Mouse (Mus musculus) ES-CJ7 (cell line): ENCODE results near the gene Tmem107.

Source experiments
- DNase-seq: peaks from one replicate; pipeline ENCODE4 v3.0.0; 2011; ENCODE audit warnings: low read depth, low spot score

Tmem107 gene

DNA sequence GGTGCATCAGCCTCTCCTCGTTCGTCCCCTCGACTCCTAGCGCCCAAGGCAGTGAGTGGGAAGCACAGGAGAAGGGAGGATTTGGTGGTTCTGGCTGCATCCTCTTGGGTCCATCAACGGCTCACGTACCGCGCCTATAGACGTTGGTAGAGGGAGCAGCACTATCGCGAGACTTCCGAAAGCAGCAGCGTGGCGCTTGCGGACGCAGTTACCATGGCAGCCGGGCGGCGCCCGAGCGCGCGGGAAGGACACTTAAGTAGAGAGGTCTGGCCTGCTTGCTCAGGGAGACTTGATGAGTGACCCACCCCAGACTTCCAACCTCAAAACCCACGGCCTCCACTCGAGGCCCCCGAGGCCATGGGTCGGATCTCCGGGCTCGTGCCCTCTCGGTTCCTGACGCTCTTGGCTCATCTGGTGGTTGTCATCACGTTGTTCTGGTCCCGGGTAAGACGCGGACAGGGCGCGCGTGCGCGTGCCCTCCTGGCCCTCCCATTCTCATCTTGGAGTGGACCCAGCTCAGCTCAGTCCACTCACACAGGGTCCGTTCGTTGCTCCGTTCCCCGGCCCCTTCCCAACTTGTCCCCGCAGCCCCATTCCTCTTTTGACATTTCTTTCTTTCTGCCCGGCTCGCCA is at the start of gene Tmem107:
Tmem107 (plus strand) TSS at position 217 of the 633 bp plus-strand sequence.
- DNase-seq, result peak; percentile 97

- no peak for DNase-seq
Measured at GRCm38 (mm10) chr11:69026562-69026961, 44.0 kb upstream of the Tmem107 start.

DNA sequence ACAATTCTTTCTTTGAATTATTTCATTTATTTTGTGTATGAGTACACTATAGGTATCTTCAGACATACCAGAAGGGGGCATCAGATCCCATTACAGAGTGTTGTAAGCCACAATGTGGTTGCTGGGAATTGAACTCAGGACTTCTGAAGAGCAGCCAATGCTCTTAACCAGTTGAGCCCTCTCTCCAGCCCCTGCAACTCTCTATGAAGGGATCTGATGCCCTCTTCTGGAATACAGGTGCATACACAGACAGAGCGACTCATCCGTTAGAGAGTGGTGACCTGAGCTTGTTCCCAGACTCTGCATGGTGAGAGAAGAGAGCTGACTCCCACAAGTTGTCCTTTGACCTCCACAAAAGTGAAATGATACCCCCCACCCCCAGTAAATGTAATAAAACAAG is 41.8 kb upstream of the Tmem107 start:
- DNase-seq, result peak; percentile 95

- no peak for DNase-seq
Measured at GRCm38 (mm10) chr11:69033552-69033951, 37.1 kb upstream of the Tmem107 start.

DNA sequence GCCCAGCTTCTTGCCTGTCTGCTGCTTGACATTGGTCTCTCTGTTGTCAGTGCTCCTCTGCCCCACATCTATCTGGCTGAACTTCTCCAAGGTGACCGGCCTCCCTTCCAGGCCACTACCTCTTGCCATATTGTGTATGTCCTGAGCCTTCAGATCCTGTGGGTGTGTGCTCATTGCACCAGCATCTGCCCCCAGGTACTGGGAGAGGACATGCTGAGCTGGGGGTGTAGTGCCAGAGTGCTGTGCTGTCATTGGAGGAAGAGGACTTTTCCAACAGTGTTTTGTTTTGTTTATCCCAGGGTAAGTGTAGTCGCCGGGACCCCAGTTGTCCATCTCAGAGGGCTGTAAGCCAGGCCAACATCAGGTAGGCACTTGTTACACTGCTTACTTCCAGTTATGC is 36.0 kb upstream of the Tmem107 start:
- peak; percentile 30 for DNase-seq

DNA sequence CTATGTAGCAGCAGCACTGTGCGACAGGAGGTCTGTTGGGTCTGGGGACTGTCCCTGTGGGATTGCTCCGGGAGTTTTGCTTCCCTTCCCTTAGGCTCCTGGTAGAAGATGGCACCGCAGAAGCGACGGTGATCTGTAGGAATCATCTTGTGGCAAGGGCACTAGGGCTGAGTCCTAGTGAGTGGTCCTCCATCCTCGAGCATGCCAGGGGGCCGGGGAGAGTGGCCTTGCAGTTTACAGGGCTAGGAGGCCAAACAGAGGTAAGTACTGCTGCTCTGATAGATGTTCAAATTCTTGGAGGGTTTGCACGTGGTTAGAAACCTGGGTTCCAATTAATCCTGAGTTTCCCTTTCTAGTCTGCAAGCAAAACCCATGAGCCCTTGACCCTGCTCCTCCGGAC is 35.2 kb upstream of the Tmem107 start:
- DNase-seq, result no peak

GRCm38 (mm10) chr11:69035849-69036248 is 34.8 kb upstream of the Tmem107 start:
- DNase-seq, result peak; percentile 96

GRCm38 (mm10) chr11:69036486-69037230 is 33.9 kb upstream of the Tmem107 start:
- DNase-seq, result peak; percentile 80

DNA sequence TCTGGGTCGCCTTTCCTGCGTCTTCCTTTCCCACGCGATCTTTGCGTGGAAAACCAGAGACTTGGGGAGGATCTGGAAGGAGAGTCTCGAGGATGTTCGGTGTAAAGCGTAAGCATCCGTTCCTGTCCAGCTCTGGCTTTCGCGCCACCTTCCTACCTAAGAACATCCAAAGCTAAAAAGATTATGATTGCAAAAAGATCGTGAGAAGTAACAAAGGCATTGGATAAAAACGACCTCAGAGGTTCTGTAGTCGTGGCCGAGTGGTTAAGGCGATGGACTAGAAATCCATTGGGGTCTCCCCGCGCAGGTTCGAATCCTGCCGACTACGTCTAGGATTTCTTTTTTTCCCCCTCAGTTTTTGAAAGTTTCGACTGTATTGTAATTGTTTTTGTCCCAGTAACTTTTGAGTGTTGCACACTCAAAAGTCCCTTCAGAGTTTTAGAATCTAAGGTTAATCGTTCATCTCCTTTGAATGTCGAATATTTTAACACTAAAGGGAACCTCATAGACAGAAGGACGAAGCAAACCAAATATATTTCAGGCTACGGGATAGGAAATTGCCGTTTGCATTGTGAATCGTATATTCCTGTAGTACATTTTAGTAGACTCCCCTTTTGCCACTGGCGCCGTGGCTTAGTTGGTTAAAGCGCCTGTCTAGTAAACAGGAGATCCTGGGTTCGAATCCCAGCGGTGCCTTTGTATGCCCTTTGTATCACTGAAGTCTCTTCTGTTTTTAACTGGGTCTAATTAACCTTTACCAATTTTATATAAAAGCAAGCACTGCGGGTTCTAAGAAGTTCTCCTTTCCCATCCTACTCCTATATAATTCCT is 33.2 kb upstream of the Tmem107 start:
- peak; percentile 91 for DNase-seq

DNA sequence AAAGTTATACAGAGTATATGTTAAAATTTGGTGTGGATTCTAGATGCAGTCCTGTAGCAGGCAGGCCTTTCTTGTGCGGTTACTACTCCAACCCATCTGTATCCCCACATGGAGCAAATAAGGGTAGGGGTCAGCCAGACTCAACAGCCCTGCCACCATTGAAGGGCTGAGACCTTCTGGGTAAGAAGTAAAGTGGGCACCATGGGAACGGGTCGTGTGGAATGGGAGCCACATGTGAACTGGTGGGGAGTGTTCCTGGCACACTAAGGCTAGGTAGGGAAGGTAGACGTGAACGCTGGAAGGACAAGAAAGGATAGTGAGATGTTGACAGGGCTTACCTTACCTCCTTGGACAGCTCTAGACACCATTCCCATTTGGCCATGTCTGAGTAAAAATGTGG is 32.4 kb upstream of the Tmem107 start:
- no peak for DNase-seq

- peak; percentile 90 for DNase-seq
Measured at GRCm38 (mm10) chr11:69045531-69046394, 24.8 kb upstream of the Tmem107 start, which contains the start of gene Aurkb. TSS of gene Aurkb (plus strand) at chr11:69045647.

DNA sequence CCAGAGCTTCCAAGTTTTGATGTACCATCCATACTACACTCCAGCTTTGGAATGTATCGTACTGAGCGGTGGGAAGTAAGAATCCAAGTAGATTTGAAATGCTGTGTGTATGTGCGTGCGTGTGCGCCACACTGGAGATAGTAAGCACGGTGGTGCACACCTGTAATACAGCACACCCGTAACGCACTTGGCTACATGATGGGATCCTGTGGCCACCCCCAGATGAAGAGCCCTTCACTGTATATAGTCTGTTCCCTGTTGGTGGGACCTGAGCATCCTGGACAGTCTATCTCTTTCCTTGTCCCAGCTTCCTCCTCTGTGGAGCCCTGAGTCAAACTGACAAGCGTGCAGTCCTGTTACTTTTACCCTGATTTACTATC is 24.2 kb upstream of the Tmem107 start:
- no peak for DNase-seq

GRCm38 (mm10) chr11:69047592-69047991 is 23.0 kb upstream of the Tmem107 start:
- DNase-seq, result no peak

GRCm38 (mm10) chr11:69048151-69048550 is 22.5 kb upstream of the Tmem107 start:
- no peak for DNase-seq

- no peak for DNase-seq
Measured at GRCm38 (mm10) chr11:69050748-69051147, 19.9 kb upstream of the Tmem107 start.

DNA sequence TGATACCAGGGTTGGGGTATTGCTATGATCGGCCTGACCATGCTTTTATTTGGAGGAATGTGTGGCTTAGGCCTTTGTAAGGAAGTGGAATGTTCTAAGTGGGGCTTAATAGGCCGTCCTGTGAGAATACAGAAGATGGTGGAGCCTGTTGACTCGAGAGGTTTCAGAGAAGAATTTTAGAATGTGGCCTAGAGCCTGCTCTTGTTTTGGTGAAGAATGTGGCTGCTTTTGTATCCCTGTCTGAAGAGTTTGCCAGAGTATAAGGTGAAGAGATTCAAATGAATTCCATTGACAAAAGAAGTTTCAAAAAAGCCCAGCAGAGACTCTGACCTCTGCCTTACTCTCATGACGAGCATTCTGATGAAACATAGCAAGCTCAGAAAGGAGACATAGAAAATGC is 18.8 kb upstream of the Tmem107 start:
- no peak for DNase-seq

DNA sequence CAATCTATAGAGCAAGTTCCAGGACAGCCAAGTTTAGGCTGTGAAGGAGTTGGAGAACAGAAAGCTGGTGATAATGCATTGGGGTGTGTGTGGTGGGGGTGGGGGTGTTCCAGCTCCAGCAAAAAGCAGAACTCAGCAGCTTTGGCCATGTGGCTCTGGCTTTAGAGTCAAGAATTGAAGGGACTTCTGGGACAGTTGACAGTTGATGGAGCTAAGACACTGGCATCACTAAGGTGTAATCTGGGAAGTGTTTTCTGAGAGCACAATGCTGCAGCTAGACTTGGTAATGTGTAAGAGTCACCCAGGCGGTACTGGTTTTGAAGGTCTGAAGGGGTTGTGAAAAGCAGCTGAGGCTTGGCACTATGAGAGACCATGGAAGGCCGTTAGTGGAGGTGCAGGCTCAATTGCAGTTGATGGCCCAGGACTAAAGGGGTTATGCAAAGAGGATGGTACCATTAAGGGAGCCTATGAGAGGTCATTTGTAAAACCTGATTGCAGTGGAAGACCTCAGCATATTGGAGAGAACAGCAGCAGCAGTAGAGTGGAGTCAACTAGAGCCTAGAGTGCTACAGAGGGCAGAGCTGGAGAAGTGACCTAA is 17.7 kb upstream of the Tmem107 start:
- no peak for DNase-seq

GRCm38 (mm10) chr11:69053848-69054247 is 16.8 kb upstream of the Tmem107 start:
- no peak for DNase-seq

- no peak for DNase-seq
Measured at GRCm38 (mm10) chr11:69058265-69058664, 12.3 kb upstream of the Tmem107 start.

DNA sequence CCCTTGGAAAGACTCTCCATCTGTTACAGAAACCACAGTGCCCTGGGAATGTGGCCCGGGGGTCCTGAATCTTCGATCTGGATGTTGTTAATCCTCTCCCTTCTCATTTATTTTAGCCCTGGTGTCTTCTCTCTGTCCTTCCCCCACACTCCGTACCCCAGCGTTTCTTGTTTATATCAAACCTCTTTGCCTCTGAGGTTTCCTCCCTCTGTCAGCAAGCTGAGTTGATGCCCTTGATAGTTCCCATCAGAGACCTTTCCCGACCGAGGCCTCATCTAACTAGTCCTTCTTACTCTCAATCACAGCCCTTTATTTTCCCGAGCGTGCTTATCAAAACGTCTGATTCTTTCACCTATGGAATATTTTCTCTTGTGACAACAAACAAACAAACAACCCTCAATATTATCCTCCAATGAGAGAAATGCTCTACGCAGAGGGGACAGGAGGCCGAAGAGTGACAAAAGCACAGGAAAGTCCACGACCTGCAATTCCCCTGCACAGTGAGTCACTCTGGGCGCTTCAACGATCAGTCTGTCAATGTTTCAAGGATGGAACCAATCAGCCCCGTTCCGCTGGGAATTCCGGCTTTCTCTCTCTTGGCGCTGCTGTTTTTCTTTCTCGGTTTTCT is 11.8 kb upstream of the Tmem107 start:
- no peak for DNase-seq
